Mouse (Mus musculus): Measurements from ENCODE around the gene Nanog.
"Not testable (repeated sequence)": the region's sequence is repeated elsewhere in the genome, so short reads cannot be mapped to it uniquely, and the experiment has no call there.

The Nanog gene

GRCm38 (mm10) chr6:122703251-122703650, 4.0 kb upstream of the Nanog start:
- DNase-seq (ENCODE audit: low spot score): no peak

- no peak for DNase-seq (ENCODE audit: low spot score)
Observed at GRCm38 (mm10) chr6:122703706-122704105, 3.6 kb upstream of the Nanog start.

GRCm38 (mm10) chr6:122706337-122706840, 900 bp upstream of the Nanog start:
- no peak for DNase-seq (ENCODE audit: low spot score)

GRCm38 (mm10) chr6:122708826-122709225, 1.5 kb downstream of the Nanog start:
- no peak for DNase-seq (ENCODE audit: low spot score)

GRCm38 (mm10) chr6:122711455-122711854, 4.2 kb downstream of the Nanog start:
- no peak for DNase-seq (ENCODE audit: low spot score)

GRCm38 (mm10) chr6:122713116-122713515, 5.8 kb downstream of the Nanog start:
- not testable (repeated sequence) for DNase-seq (ENCODE audit: low spot score)

- no peak for DNase-seq (ENCODE audit: low spot score)
Observed at GRCm38 (mm10) chr6:122714707-122715365, 7.5 kb downstream of the Nanog start.

GRCm38 (mm10) chr6:122715886-122716285, 8.6 kb downstream of the Nanog start:
- no peak for DNase-seq (ENCODE audit: low spot score)

GRCm38 (mm10) chr6:122718224-122718623, 10.9 kb downstream of the Nanog start:
- DNase-seq (ENCODE audit: low spot score): not testable (repeated sequence)

- DNase-seq (ENCODE audit: low spot score): peak; percentile 51
Observed at GRCm38 (mm10) chr6:122719942-122720341, 12.7 kb downstream of the Nanog start.

GRCm38 (mm10) chr6:122739952-122740351, 32.7 kb downstream of the Nanog start:
- DNase-seq (ENCODE audit: low spot score): peak; percentile 68

- no peak for DNase-seq (ENCODE audit: low spot score)
Observed at GRCm38 (mm10) chr6:122741460-122742227, 34.4 kb downstream of the Nanog start.

- peak; percentile 36 for DNase-seq (ENCODE audit: low spot score)
Observed at GRCm38 (mm10) chr6:122742228-122742899, 35.1 kb downstream of the Nanog start.

GRCm38 (mm10) chr6:122743353-122743752, 36.1 kb downstream of the Nanog start:
- DNase-seq (ENCODE audit: low spot score): no peak

- no peak for DNase-seq (ENCODE audit: low spot score)
Observed at GRCm38 (mm10) chr6:122744505-122745249, 37.4 kb downstream of the Nanog start.

- DNase-seq (ENCODE audit: low spot score): no peak
Observed at GRCm38 (mm10) chr6:122750579-122750978, 43.3 kb downstream of the Nanog start.

GRCm38 (mm10) chr6:122755913-122756312, 48.6 kb downstream of the Nanog start:
- no peak for DNase-seq (ENCODE audit: low spot score)

- DNase-seq (ENCODE audit: low spot score): no peak
Observed at GRCm38 (mm10) chr6:122758732-122759131, 51.4 kb downstream of the Nanog start.

- peak; percentile 74 for DNase-seq (ENCODE audit: low spot score)
Observed at GRCm38 (mm10) chr6:122761011-122761599, 53.8 kb downstream of the Nanog start.

- no peak for DNase-seq (ENCODE audit: low spot score)
Observed at GRCm38 (mm10) chr6:122761901-122762300, 54.6 kb downstream of the Nanog start.

- DNase-seq (ENCODE audit: low spot score): no peak
Observed at GRCm38 (mm10) chr6:122762480-122762879, 55.2 kb downstream of the Nanog start.
